Mouse (Mus musculus): ENCODE measurements around the gene Gas2l1. TPM values are rescaled to one million over a fixed set of nuclear protein-coding genes. Genes with fewer than 3 reads are reported as not detected.

Gene Gas2l1
- polyA plus RNA-seq, 1 experiment from 2014 or later, result 36.3 TPM

- ATAC-seq (ENCODE audit: insufficient read depth) (no peak), DNase-seq (no peak)
- Histone ChIP-seq H3K27me3 (ENCODE audit: insufficient read depth, low read length) (no peaks in the 10 kb centered on the region), H3K4me3 (ENCODE audit: low read depth, low read length) (no peak overlapping the region), H3K4me2 (no peak overlapping the region), H3K4me1 (ENCODE audit: insufficient read depth) (no peaks in the 10 kb centered on the region), H3K9me3 (ENCODE audit: low read depth, low read length) (no peaks in the 10 kb centered on the region), H3K27ac (ENCODE audit: low read depth) (peak overlapping the region; percentile 42; the same call in 1 of the 2 replicates), H3K36me3 (ENCODE audit: insufficient read depth) (peaks cover 24% of the 10 kb centered on the region), H3K9ac (no peak overlapping the region)
- no peak for TF ChIP-seq CTCF (IDR thresholded peaks at IDR 0.05; ENCODE audit: low read depth)
- WGBS, result 72% methylated on average over 3 of the region's 3 CpGs
Measured at GRCm38 (mm10) chr11:5009354-5010074, 55.6 kb downstream of the Gas2l1 start.

GRCm38 (mm10) chr11:5008867-5009266 lies 56.3 kb downstream of the Gas2l1 start:
- H3K4me2 ChIP-seq, result no peak overlapping the region
- DNase-seq (no peak), ATAC-seq (ENCODE audit: insufficient read depth) (no peak; the same call in 1 of the 2 replicates)
- no peak overlapping the region for H3K9ac ChIP-seq
- TF ChIP-seq CTCF (IDR thresholded peaks at IDR 0.05; ENCODE audit: low read depth), result no peak
- H3K27me3 ChIP-seq (ENCODE audit: insufficient read depth, low read length), result no peaks in the 10 kb centered on the region
- WGBS, result 57% methylated on average over 3 of the region's 3 CpGs
- no peaks in the 10 kb centered on the region for H3K9me3 ChIP-seq (ENCODE audit: low read depth, low read length)
- H3K4me3 ChIP-seq (ENCODE audit: low read depth, low read length), result no peak overlapping the region
- no peak overlapping the region for H3K27ac ChIP-seq (ENCODE audit: low read depth)
- no peaks in the 10 kb centered on the region for H3K4me1 ChIP-seq (ENCODE audit: insufficient read depth)
- H3K36me3 ChIP-seq (ENCODE audit: insufficient read depth), result peaks cover 20% of the 10 kb centered on the region

GRCm38 (mm10) chr11:5007186-5007585 lies 57.9 kb downstream of the Gas2l1 start:
- no peak for TF ChIP-seq CTCF (IDR thresholded peaks at IDR 0.05; ENCODE audit: low read depth)

GRCm38 (mm10) chr11:5005528-5005927 lies 59.6 kb downstream of the Gas2l1 start:
- Histone ChIP-seq H3K36me3 (ENCODE audit: insufficient read depth) (peaks cover 12% of the 10 kb centered on the region; the same call in 1 of the 2 replicates), H3K4me3 (ENCODE audit: low read depth, low read length) (no peak overlapping the region), H3K4me2 (no peak overlapping the region), H3K27ac (ENCODE audit: low read depth) (no peak overlapping the region), H3K9me3 (ENCODE audit: low read depth, low read length) (no peaks in the 10 kb centered on the region), H3K27me3 (ENCODE audit: insufficient read depth, low read length) (no peaks in the 10 kb centered on the region), H3K4me1 (ENCODE audit: insufficient read depth) (no peaks in the 10 kb centered on the region), H3K9ac (no peak overlapping the region)
- WGBS, result 87% methylated on average over 2 of the region's 2 CpGs
- no peak for DNase-seq
- no peak for TF ChIP-seq CTCF (IDR thresholded peaks at IDR 0.05; ENCODE audit: low read depth)
- ATAC-seq (ENCODE audit: insufficient read depth), result no peak

More at GRCm38 (mm10) chr11:5007186-5007585, 57.9 kb downstream of the Gas2l1 start:
- DNase-seq, result no peak
- H3K4me2 ChIP-seq, result no peak overlapping the region
- H3K27ac ChIP-seq (ENCODE audit: low read depth), result peak overlapping the region; percentile 12; the same call in 1 of the 2 replicates
- ATAC-seq (ENCODE audit: insufficient read depth), result no peak
- no peak overlapping the region for H3K9ac ChIP-seq
- H3K27me3 ChIP-seq (ENCODE audit: insufficient read depth, low read length), result no peaks in the 10 kb centered on the region
- H3K4me1 ChIP-seq (ENCODE audit: insufficient read depth), result no peaks in the 10 kb centered on the region
- H3K9me3 ChIP-seq (ENCODE audit: low read depth, low read length), result no peaks in the 10 kb centered on the region
- H3K36me3 ChIP-seq (ENCODE audit: insufficient read depth), result peaks cover 16% of the 10 kb centered on the region
- H3K4me3 ChIP-seq (ENCODE audit: low read depth, low read length), result no peak overlapping the region
- 70% methylated on average over 1 of the region's 1 CpGs for WGBS

Small RNA genes lying within 50 kb of the gene (microRNA-seq; reads per million reads assigned to microRNA genes)
- gene Gm47296 (ENCODE audit: borderline number of aligned reads), result not detected

Other genes starting within 250 kb of the Gas2l1 start
- 43.3 and 47.6 TPM in 2 replicates for gene Nf2, start 215.8 kb downstream of the Gas2l1 start, polyA plus RNA-seq (2014; fragmentation: Nextera tagmentation; extraction: Ambion mirVana)
- gene Nipsnap1, start 191.4 kb downstream of the Gas2l1 start, polyA plus RNA-seq (2014; fragmentation: Nextera tagmentation; extraction: Ambion mirVana), result 32.0 and 32.4 TPM in 2 replicates
- 37.7 and 43.4 TPM in 2 replicates for gene Thoc5, start 170.0 kb downstream of the Gas2l1 start, polyA plus RNA-seq (2014; fragmentation: Nextera tagmentation; extraction: Ambion mirVana)
- gene Nefh, start 117.3 kb downstream of the Gas2l1 start, polyA plus RNA-seq (2014; fragmentation: Nextera tagmentation; extraction: Ambion mirVana), result 0.35 and 0.36 TPM in 2 replicates
- gene Ap1b1, start 78.5 kb downstream of the Gas2l1 start, polyA plus RNA-seq (2014; fragmentation: Nextera tagmentation; extraction: Ambion mirVana), result 45.6 and 48.9 TPM in 2 replicates
- gene Rasl10a, start 7.2 kb downstream of the Gas2l1 start, polyA plus RNA-seq (2014; fragmentation: Nextera tagmentation; extraction: Ambion mirVana), result 0.75 and 0.78 TPM in 2 replicates
- 27.9 and 29.9 TPM in 2 replicates for gene Rhbdd3, start 33.6 kb upstream of the Gas2l1 start, polyA plus RNA-seq (2014; fragmentation: Nextera tagmentation; extraction: Ambion mirVana)
- gene Ewsr1, start 33.9 kb upstream of the Gas2l1 start, polyA plus RNA-seq (2014; fragmentation: Nextera tagmentation; extraction: Ambion mirVana), result 398 and 449 TPM in 2 replicates
- 50.7 and 52.1 TPM in 2 replicates for gene Emid1, start 86.9 kb upstream of the Gas2l1 start, polyA plus RNA-seq (2014; fragmentation: Nextera tagmentation; extraction: Ambion mirVana)
- gene Kremen1, start 196.2 kb upstream of the Gas2l1 start, polyA plus RNA-seq (2014; fragmentation: Nextera tagmentation; extraction: Ambion mirVana), result 12.5 and 14.5 TPM in 2 replicates

All from lung, embryonic 14.5 days (tissue).